Mouse (Mus musculus) cerebellum, adult 2 months (tissue): ENCODE results near the gene Gm10271.

Source experiments
- CTCF ChIP-seq: fragments of 200-500 bp; IDR thresholded peaks from 2 replicates; pipeline ENCODE4 v1.5.1; 2011; ENCODE audit warnings: low read depth, mild to moderate bottlenecking, control low read depth, low read length, moderate library complexity, borderline replicate concordance; ENCODE audit not compliant: insufficient read depth
- POLR2A ChIP-seq: fragments of 200-500 bp; IDR thresholded peaks from 2 replicates; pipeline ENCODE4 v1.6.1; 2011; ENCODE audit warnings: low read length, control low read depth, borderline replicate concordance; ENCODE audit not compliant: insufficient read depth

DNA sequence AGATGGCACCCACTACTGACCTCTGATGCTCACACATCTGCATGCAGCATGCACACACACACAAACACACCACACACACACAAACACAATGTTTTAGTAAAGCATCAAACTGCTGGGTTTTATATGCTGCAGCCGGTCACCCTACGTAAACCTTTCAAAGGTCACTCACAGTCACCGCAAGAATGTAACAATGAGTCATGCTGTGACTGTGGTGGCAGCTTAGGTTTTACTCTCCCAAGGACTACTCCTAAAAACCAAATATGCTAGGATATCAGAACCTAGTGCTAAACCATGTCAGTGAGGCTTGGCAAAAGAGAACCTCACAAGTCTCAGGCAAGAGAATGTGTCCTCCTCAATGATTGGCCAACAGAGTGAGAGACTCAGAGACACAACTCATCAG is 43.6 kb downstream of the Gm10271 start:
- TF ChIP-seq POLR2A (no peak), CTCF (no peak)
